Mouse (Mus musculus): ENCODE data around the gene Ccdc80.

Ccdc80 gene

DNA sequence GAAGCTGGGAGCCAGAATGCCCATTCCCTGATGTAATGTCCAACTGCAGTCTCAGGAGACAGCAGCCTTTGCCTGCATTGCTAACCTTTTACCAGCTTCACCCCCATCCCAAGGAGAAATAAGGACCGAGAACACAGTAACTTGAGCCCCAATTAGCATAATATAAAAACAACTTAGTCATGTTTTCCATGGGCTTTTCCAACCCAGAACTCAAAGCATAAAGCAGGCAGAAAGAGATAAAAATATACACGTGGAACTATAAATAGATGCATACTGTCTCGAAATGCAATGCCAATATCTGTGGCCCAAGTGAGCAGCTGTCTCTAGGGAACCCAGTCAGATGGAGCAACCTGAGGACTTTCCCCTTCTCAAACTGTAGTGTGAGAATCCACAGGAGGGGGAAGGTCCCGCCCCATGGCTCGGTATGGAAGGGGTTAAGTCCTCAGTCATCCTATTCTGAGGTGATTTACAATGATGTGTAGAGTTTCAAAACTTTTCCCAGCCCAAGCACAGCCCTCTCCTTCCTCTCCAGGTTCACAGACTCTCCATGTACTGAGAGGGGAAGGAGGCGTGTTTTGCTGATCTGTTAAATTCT is at the start of gene Ccdc80:
Gene Ccdc80 (plus strand): TSS at position 266 of the 595 bp plus-strand sequence.
- DNase-seq, result no peak

DNA sequence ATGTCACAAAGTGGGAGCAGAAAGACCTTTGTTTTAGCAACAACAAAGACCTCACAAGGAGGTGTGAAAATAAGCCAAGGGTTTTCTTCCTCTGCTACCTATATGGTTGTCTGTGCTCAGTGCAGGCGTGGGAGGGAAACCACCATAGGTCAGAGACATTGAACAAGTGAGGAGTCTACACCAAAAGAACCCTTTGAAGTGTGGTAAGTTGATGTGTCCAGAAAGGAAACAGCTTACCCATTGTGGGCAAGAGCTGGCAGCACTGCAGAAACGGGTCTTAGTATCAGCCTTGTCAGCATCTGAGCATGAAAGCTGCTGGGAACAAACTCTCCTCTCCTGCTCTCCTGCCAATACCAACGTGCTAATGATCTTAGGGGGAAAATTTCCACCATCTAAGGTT is 48.4 kb upstream of the Ccdc80 start:
- DNase-seq, result no peak

DNA sequence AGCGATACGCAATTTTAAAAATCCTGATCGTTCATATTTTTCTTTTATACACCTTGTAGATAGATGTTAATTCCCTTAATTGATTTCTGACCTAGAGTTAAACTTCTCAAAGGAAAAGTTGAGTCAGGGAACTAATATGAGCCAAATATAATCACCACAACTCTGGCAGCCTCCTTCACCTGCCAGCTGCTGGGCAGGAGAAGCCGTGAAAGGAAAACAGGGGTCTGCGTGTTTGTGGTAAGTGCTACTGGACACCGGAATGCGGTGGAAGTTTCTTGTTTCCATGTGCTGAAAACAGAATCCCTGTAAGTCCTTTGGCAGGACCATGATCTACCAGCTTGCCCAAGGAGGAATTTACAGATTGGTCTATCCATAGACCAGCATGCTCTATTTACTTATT is 36.0 kb upstream of the Ccdc80 start:
- no peak for DNase-seq

DNA sequence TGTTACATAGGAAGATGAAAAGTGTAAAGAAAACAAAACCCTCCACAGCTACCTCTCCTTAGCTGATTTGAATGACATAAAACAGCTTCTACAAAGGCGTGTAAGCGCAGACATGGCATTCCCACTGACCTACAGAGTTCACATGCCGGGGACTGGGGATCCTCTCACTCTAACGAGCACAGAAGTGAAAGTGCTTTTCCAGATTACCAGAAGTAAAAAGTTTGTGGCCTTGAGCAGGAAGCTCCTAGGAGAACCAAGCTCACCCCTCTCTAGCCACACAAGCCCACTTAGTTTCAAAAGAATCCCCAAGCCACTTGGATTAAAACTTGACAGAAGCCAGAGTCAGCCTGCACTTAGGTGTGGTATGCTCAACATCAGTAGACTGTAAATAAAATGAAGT is 35.3 kb upstream of the Ccdc80 start:
- no peak for DNase-seq

DNA sequence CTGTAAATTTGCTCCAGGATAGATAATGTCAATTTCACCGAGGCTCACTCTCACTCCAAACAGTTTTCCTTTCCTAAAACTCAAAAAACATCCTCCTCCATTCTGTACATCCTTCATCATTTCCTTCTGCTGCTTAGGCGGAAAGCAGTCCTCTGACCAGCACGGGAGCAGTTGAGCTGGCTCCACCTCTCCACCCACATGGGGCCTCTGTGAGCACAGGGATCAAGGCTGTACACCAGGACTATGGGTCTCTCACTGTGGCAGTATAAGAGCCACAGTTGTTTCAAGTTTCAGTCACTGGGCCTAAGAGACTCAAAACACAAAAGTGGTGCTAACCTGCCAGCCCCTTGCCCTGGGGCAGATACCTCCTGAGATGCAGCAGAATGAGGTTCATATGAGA is 32.1 kb upstream of the Ccdc80 start:
- DNase-seq, result no peak

DNA sequence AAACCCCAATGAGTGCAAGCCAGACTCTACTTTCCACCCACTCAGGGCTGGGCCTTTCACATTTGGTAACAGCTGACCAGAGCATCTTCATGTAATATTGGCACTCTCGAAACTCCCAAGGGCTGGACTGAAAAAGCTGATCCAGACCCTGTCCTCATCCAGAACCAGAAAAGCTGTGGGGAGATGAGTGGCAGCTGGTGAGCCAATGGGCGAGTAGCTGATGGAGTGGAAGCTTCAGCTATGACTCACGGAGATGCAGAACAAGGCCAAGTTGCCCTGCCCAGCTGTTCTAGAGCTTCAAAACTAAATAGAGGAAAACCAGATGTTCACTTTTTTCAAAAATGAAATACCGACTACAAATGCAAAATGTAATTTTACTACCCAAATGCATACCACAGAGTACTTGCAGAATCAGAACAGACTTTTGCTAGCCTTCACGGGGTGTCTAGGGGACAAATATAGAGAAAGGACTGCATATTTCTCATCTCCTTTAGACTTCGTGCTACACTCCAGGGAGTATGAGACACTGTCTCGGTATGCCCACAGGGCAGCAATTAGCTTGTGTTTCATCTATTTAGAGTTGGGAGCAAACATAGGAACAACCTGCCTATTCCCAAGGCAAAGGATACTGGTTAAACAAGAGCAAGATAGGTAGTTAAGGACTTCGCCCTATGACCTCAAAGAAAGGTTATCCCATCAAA is 22.7 kb upstream of the Ccdc80 start:
- DNase-seq, result peak; percentile 22 to 48

DNA sequence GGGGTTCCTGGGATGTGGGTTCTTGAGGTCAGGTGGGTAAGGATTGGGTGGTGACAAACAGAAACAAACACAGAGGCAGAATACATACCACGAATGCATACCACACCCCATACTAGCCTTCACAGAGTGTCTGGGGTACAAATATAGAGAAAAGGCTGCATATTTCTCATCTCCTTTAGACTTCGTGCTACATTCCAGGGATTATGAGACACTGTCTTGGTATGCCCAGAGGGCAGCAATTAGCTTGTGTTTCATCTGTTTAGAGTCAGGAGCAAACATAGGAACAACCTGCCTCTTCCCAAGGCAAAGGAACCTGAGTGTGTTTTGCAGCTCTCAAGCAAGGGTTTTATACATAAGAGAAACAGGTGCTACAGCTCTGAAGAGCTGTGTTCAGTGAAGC is 21.8 kb upstream of the Ccdc80 start:
- DNase-seq, result no peak

DNA sequence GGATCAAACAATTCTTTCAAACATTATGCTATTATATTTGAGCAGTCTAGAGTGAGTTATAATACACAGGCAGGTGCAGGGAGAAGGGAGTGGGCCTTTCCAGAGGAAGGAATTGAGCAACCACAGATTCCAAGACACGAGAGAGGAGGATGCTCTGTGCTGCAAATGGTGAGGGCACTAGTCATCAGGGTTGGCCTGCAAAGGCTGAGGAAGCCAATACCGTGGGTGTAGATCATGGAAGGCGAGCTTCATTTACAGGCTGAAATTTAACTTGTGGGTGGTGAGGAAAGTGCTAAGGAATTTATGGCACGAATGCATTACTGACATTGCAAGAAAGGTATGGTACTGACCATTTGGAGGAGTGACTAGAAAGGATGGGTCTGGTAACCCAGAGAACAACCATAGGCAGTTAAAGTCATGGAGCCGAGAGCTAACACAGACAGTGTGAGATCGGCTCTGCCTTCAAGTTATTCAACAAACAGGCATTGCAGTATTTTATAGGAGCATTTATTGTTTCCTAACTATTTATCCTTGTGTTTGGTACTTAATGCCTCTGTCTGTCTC is 15.6 kb upstream of the Ccdc80 start:
- no peak for DNase-seq

DNA sequence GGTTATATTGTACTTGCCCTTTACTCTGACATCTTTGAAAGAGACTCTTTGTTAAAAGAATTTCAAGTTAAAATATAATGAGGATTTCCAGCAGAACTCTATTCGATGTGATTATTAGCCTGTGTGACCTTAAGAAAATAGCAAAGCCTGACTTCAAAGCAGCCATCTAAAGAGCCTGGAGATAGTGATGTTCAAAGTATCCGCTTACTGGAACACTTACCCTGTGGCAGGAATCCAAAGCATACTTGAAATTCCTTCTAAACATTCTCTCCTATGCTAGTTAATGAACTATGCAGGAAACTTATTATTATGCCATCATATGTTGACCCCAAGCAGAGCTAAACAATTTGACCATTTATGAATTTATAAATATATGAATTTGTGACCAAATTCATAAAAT is 13.9 kb upstream of the Ccdc80 start:
- no peak for DNase-seq

DNA sequence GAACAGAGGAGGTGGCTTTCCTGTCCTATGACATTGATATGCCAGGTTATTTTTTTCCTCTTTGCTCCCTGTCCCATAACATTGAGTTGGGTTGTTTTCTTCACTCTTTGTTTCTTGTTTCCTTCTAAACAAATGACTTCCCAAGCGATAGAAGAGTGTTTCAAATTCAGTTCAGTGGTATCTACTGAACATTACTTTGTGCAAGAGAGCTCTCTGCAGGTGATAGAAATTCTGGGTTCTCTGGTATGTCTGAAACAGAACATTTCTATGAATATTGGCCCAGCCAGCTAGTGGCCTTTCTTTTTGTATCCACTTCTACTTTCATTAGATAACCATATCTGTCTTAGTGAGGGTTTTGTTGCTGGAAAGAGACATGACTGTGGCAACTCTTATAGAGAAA is 4.4 kb upstream of the Ccdc80 start:
- DNase-seq, result no peak

DNA sequence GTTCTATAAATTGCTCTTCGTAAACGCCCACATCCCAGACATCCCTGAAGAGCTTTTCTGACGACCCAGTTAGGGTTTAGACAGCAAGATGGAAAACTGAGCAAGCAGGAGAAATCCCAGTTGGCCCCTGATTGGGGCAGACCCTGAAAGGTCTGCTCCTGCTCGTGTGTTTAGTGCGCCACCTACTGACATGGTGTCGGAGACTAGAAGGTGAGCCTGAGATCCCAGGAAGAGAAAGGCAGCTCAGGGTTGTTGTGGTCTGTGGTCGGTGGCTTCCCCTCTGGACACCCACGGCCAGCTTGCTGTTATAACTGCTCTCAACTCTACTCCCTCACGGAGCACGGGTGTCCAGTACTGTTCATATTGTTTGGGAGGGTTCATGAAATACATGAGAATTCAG is 3.2 kb upstream of the Ccdc80 start:
- DNase-seq, result peak; percentile 64 to 85

DNA sequence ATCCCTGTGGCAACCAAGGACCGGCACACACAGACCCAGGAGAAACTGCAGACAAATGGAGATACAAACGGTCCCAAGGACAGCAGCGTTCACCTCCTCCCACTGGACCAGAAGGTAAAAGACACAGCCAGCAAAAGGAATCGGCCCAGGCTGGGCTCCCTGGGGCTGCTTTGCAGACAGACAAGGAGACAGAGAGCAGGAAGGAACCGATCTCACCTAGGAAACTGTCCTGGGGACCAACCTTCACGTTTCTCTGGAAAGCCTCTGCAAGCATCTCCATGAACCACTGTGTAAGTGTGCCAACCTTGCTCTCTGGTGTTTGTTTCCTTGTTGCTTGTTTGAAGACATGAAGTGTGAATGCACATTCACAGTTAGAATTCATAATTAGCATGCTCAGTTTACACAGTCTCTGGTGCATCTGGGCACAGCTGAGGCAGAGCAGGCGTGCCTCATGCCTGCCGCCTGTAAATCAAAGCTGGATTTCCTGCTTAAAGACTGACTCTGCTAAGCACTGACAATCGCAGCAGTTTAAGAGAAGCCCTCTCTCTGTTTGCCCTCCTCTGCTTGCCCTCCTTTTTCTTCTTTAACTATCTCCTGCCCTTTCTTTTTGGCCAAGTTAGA is 1.0 kb downstream of the Ccdc80 start:
- DNase-seq, result no peak

DNA sequence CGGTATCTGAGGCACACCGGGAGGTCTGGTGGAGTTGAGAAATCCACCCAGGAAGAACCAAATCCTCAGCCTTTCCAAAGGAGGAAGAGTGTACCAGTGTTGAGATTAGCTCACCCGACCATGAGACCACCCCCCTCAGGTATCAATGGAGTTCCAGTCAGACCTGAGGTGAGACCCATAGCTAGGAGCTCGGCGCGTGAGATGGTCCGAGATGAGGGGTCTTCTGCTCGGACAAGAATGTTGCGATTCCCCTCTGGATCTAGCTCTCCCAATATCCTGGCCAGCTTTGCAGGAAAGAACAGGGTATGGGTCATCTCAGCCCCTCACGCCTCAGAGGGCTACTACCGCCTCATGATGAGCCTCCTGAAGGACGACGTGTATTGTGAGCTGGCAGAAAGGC is 1.8 kb downstream of the Ccdc80 start:
- DNase-seq, result no peak

DNA sequence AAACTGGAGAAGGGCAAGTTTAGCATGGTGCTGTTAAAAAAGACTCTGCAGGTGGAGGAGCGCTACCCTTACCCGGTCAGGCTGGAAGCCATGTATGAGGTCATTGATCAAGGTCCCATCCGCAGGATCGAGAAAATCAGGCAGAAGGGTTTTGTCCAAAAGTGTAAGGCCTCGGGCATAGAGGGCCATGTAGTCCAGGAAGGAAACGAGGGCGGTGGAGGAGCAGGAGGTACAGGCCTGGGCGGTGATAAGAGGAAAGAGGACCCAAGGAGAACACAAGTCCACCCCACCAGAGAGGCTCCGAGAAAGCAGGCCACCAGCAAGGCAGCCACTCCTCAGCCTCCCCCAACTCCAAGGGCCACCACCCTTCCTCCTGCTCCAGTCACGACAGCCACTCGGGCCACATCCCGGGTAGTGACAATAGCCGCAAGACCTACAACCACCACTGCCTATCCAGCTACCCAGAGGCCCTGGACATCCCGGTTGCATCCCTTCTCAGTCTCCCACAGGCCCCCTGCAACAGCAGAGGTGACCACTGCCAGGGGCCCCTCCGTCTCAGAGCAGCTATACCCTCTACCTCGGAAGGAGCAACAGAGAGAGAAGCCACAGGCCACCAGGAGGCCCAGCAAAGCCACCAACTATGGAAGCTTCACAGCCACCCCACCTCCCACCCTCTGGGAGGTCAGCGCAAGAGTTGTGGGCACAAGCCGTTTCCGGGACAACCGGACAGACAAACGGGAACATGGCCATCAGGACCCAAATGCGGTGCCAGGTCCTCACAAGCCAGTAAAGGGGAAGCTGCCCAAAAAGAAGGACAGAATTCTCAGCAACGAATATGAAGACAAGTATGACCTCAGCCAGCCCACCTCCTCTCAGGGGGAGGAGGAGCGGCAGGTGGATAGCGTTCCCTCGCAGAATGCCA is 2.6 kb downstream of the Ccdc80 start:
- DNase-seq, result no peak

DNA sequence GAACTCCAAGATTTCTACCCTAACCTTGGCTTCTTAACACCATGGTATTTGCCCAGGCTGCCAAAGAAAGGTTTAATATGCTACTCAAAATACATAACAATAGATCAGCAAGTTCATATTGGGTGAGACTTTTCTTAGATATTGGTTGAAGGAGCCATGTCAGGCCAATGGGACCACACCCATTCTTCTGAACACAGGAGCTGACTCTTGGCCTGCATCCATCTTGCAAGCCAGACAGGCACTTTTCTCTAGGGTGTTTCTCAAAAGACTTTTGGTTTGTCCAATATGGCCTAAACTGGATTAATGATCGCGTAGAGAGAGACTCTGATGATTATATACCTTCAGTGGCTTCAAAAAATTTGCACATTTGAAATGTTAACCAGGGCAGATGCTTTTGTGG is 4.3 kb downstream of the Ccdc80 start:
- DNase-seq, result no peak

DNA sequence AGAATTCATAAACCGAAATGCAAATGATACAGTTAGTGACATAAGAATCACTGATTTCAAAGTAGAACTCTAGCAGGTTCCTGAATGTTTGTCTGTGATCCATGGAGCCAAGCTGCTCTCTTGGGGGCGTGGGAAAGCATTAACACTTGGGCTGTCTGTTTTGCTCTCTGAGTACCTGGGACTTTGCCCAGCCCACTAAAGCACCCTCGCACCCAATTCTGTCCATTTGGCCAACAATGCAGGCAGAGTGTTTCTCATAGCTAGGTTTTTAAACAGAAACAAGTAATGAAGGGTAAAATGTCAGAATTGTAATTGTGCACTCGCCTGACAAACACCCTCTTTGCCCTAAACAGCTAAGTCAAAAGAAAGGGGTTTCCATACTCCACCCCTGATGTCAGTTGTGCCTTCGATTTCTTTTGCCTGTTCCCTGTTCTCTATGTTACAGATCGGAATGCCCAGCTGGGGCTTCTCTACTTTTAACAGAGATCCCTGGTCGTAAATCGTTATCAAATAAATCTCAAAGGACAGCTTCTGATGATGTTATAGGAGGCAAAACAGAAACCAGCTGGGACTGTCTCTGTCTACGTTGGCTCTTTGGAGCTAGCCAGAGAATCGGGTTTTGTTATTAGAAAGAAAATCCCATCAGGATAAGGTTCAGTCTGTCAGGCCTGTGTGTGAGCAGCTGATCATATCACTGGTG is 5.1 kb downstream of the Ccdc80 start:
- DNase-seq, result no peak

DNA sequence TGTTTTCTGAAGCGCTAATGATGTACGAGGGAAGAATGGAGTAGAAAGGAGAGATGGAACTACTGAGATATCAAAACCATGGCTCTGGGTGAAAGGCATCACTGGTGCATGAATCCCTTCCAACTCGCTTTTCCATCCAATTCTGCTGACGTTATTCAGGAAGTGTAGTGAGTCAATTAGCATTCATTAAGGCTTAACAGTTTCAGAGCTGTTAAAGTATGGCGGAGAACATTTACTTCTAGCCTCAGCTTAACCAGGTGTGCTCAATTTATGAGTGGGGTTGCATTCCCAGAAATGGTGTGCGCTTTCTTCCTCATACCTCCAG is 5.6 kb downstream of the Ccdc80 start:
- no peak for DNase-seq

DNA sequence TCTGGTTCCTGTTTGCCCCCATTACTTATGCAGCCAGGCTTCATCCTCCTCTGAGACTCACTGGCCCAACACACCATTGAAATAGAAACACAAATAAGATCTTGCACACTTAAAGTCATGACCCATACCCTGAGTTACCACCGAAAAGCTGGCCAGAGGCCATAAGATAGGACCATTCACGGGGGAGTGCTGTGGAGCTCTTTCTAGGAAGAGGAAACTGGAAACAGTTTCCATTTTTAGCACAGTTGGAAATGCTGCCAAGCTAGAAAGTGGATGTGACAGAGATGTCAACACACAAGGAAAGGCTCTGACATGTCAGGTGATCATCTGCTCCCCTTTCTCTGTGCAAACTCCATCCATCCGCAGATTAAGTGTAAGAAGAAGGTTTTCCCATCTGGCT is 7.7 kb downstream of the Ccdc80 start:
- DNase-seq, result no peak

DNA sequence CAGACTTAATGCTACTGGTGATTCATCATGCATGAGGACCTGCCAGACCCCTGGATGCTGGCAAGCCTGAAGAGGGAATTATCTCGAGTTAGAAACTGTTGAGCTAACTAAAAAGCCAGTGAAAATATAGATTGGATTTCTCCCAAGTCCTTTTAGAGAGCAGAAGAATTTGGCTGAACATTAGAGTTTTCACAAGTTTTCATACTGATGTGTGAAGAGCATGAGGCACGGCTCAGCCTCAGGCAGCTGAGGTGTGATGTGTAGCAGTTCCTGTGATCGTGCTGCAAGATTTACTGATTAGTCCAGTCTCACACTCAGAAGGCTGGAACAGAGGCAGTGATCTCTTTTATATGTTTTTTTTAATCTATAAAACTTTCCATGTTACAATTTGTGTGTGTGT is 11.8 kb downstream of the Ccdc80 start:
- no peak for DNase-seq

DNA sequence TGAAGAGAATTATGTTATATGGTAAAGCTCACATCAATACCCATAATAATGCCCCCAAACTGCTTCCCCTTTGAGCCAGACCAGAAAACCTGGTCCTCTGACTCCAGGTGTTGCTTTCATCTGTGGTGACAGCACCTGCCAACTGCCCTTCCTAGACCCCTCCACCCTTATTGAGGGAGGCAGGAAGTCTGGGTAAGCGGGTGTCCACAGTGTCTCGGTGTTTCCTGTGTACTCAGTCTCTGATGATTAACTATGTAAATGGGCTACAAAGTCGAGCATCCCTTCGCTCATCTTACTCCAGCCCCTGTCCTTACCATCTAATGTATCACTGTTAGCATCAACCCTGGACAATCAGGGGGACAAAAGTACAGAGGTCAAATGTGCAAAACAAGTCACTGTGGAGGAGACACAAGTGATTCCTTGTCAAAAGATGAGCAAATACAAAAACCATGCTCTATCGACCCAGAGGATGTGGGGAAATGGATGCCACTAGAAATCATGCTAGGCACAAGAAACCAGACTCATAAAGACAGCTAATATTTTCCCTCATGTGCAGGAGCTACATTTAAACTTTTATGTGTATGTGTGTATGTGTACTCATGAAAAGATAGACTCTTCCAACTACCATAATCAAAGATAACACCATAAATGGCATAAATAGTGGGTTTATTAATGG is 15.1 kb downstream of the Ccdc80 start:
- DNase-seq, result no peak

DNA sequence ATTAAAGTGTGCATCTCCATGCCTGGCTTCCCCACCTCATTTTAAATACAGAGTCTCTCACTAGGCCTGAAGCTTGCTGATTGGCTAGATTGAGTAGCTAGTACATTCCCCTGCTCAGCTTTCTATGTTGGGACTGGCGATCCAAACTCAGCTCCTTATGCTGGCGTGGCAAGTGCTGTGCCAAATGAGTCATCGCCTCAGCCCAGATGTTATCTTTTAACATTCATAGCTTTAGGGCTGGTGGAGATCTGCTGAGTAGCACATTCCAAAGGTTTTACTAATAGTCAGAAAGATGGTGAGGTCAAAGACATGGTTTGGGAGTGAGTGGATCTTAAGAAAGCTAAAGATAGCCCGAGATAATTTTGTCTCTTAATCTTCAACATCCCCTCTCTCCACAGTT is 17.3 kb downstream of the Ccdc80 start:
- DNase-seq, result peak; percentile 58 to 64

DNA sequence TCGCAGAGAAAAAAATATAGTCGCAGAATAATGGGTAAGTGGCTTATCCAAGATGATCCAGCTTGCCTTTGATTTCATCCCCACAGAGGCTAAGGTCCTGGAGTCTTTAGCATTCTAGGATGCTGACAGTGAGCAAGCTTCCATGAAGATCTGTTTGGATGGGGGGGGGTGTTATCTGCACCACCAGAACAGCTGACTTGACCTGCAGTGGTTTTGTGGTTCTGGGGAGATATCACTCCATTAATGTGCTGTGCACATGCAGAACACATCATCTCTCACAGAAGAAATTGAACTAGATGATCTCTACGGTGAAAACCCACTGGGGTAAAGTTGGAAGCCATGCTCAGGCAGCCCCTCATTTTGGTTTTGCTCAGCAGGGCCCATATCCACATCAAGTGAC is 24.0 kb downstream of the Ccdc80 start:
- DNase-seq, result no peak

All from kidney, postnatal 25 days (tissue).